Mouse (Mus musculus): Measurements from ENCODE around the gene Cox7b.

DNA sequence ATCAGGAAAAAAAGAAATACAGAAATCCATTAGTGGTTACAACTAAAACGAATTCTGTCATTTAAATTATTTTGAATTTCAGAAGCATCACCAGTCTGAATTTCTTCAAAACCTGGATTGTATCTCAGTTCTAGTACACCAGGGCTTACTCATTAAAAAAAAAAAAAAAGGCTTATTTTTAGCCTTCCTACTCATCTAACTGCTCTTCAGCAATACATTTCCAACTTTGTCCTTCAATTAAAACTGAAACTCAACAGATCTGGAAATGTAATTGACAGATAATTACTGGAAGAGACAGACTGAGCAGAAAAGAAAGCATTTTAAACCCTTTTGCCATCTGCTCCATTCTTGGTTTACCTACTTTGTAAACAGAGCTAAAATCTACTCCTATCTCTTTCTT, 13.9 kb upstream of the Cox7b start:
- TF ChIP-seq CTCF (conservative IDR thresholded peaks at IDR 0.05 in 1 of 2, IDR thresholded peaks at IDR 0.05 in 1 of 2; ENCODE audit: low read depth in 2 of 2, low read length in 2 of 2), result no peak
- no peak for TF ChIP-seq MYC (IDR thresholded peaks at IDR 0.05; ENCODE audit: low read depth, low read length)
- TF ChIP-seq CHD2 (IDR thresholded peaks at IDR 0.05; ENCODE audit: low read length), result no peak
- TF ChIP-seq USF1 (IDR thresholded peaks at IDR 0.05; ENCODE audit: low read depth, low read length), result no peak
- TF ChIP-seq EP300 (IDR thresholded peaks at IDR 0.05; ENCODE audit: low read length), result no peak
- TF ChIP-seq JUND (conservative IDR thresholded peaks at IDR 0.05; ENCODE audit: low read depth, low read length), result no peak
- TF ChIP-seq POLR2A (IDR thresholded peaks at IDR 0.05; ENCODE audit: low read depth, low read length), result no peak
- no peak for TF ChIP-seq ZKSCAN1 (IDR thresholded peaks at IDR 0.05; ENCODE audit: borderline replicate concordance, low read depth, low read length)
- TF ChIP-seq KAT2A (IDR thresholded peaks at IDR 0.05; ENCODE audit: insufficient replicate concordance, low read length), result no peak
- no peak for TF ChIP-seq USF2 (conservative IDR thresholded peaks at IDR 0.05; ENCODE audit: low read depth, low read length)
- TF ChIP-seq MEF2A (IDR thresholded peaks at IDR 0.05; ENCODE audit: borderline replicate concordance, low read depth, low read length), result no peak
- no peak for TF ChIP-seq MAFK (IDR thresholded peaks at IDR 0.05; ENCODE audit: insufficient replicate concordance, low read length)
